Mouse (Mus musculus) heart, postnatal 0 days (tissue): ENCODE measurements around the gene Nqo2. TPM values are rescaled to one million over a fixed set of nuclear protein-coding genes. Genes with fewer than 3 reads are reported as not detected.

Source experiments
- ATAC-seq: fragments of 200-750 bp; cut with Nextera tagmentation; 2 replicates; pipeline ENCODE4 v1.8.0; 2017; ENCODE audit warnings: low read depth, moderate number of reproducible peaks, moderate library complexity; ENCODE audit not compliant: insufficient read depth
- DNase-seq: peaks from one replicate; pipeline ENCODE4 v3.0.0-alpha.2; 2016; ENCODE audit warnings: low spot score
- H3K27ac ChIP-seq: fragments of 300-500 bp; sonication (generic); 2 replicates; pipeline ENCODE4 v1.5.1; 2014; ENCODE audit warnings: low read depth, mild to moderate bottlenecking
- H3K27me3 ChIP-seq: fragments of 300-500 bp; sonication (generic); 2 replicates; pipeline ENCODE4 v1.6.1; 2014; ENCODE audit warnings: low read length, mixed read lengths; ENCODE audit not compliant: control insufficient read depth, insufficient read depth
- H3K36me3 ChIP-seq: fragments of 300-500 bp; sonication (generic); replicated peaks from 2 replicates; pipeline ENCODE4 v1.6.1; 2014; ENCODE audit warnings: low read length, mixed read lengths; ENCODE audit not compliant: control insufficient read depth, insufficient read depth
- H3K4me1 ChIP-seq: fragments of 300-500 bp; sonication (generic); 2 replicates; pipeline ENCODE4 v1.6.1; 2014; ENCODE audit warnings: antibody characterized with exemption; ENCODE audit not compliant: control insufficient read depth, insufficient read depth
- H3K4me2 ChIP-seq: fragments of 300-500 bp; sonication (generic); 2 replicates; pipeline ENCODE4 v1.6.1; 2014; ENCODE audit warnings: low read depth, mild to moderate bottlenecking, low read length, moderate library complexity
- H3K4me3 ChIP-seq: fragments of 300-500 bp; sonication (generic); 2 replicates; pipeline ENCODE4 v1.5.1; 2014; ENCODE audit warnings: low read depth, low read length
- H3K9ac ChIP-seq: fragments of 300-500 bp; sonication (generic); replicated peaks from 2 replicates; pipeline ENCODE4 v1.6.1; 2014; ENCODE audit warnings: low read depth, low read length, mixed read lengths
- H3K9me3 ChIP-seq: fragments of 300-500 bp; sonication (generic); replicated peaks from 2 replicates; pipeline ENCODE4 v1.6.1; 2016; ENCODE audit warnings: low read length; ENCODE audit not compliant: control insufficient read depth
- CTCF ChIP-seq: IDR thresholded peaks from 2 replicates; pipeline ENCODE4 v1.5.1; 2016; ENCODE audit warnings: antibody characterized with exemption, control low read depth, low read depth
- EP300 ChIP-seq: IDR thresholded peaks from 2 replicates; pipeline ENCODE4 v1.6.1; 2016; ENCODE audit warnings: antibody characterized with exemption, low read depth
- WGBS: fragments of 180-500 bp; shearing (Covaris S2); extraction: QIAGEN DNeasy Blood & Tissue Kit; methylation state at CpG from one replicate; pipeline ENCODE4 v1.1.7; 2014; 5-methylcytosine and 5-hydroxymethylcytosine counted together
- polyA plus RNA-seq: library from polyadenylated mRNA; unstranded; fragments of >200 nt; fragmentation: Nextera tagmentation; extraction: Ambion mirVana; gene quantifications from 2 replicates; pipeline ENCODE4 v1.2.1, GENCODE M21; 2015
- total RNA-seq: library from RNA; depleted of rRNA; stranded (reverse); fragments of >200 nt; gene quantifications from 2 replicates; pipeline ENCODE4 v1.2.3, GENCODE M21; 2014; ENCODE audit warnings: low replicate concordance

The Nqo2 gene
- total and polyA plus RNA-seq, 2 experiments from 2014 or later: 27.0 to 28.3 TPM

GRCm38 (mm10) chr13:34018521-34018920, 54.0 kb downstream of the Nqo2 start:
- Histone ChIP-seq H3K27ac (no peak overlapping the region), H3K27me3 (no peaks in the 10 kb centered on the region), H3K4me2 (no peak overlapping the region), H3K9ac (no peak overlapping the region), H3K9me3 (no peaks in the 10 kb centered on the region), H3K4me3 (no peak overlapping the region), H3K36me3 (peaks cover 85% of the 10 kb centered on the region), H3K4me1 (no peaks in the 10 kb centered on the region)
- no peak for ATAC-seq
- no peak for DNase-seq
- TF ChIP-seq EP300 (no peak), CTCF (no peak)
- WGBS: 85% methylated on average over 1 of the region's 1 CpGs

GRCm38 (mm10) chr13:34021998-34022397, 57.5 kb downstream of the Nqo2 start:
- Histone ChIP-seq H3K36me3 (peaks cover 59% of the 10 kb centered on the region), H3K9me3 (no peaks in the 10 kb centered on the region), H3K4me1 (no peaks in the 10 kb centered on the region), H3K4me2 (no peak overlapping the region), H3K27me3 (no peaks in the 10 kb centered on the region), H3K27ac (no peak overlapping the region), H3K4me3 (no peak overlapping the region), H3K9ac (no peak overlapping the region)
- no peak for DNase-seq
- 87% methylated on average over 2 of the region's 2 CpGs for WGBS
- no peak for TF ChIP-seq CTCF
- no peak for TF ChIP-seq EP300
- no peak for ATAC-seq

GRCm38 (mm10) chr13:34032041-34032440, 67.6 kb downstream of the Nqo2 start:
- H3K4me3 ChIP-seq: no peak overlapping the region
- DNase-seq (no peak), ATAC-seq (no peak)
- H3K36me3 ChIP-seq: peaks cover 59% of the 10 kb centered on the region
- TF ChIP-seq EP300 (no peak), CTCF (no peak)
- H3K4me2 ChIP-seq: no peak overlapping the region
- no peak overlapping the region for H3K9ac ChIP-seq
- no peaks in the 10 kb centered on the region for H3K4me1 ChIP-seq
- H3K27me3 ChIP-seq: no peaks in the 10 kb centered on the region
- WGBS: 69% methylated on average over 2 of the region's 2 CpGs
- H3K27ac ChIP-seq: no peak overlapping the region
- no peaks in the 10 kb centered on the region for H3K9me3 ChIP-seq

DNA sequence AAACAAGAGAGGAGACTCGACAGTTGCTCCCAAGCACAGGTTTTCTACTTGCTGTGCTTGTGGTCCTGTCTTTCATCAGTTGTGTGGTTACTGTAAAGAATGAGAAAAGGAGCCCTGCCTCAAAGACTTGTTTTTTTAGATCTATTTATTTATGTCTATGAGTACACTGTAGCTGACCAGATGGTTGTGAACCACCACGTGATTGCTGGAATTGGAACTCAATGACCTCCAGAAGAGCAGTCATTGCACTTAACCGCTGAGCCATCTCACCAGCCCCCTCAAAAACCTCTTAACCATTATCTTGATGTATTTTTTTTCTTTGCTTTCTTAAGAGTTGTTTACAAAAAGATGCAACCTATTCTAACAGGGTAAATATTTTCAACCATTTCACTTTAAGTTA, 70.9 kb downstream of the Nqo2 start:
- TF ChIP-seq CTCF: no peak
- no peak for TF ChIP-seq EP300
- DNase-seq (no peak), ATAC-seq (no peak)
- no peak overlapping the region for H3K4me3 ChIP-seq
- peaks cover 8% of the 10 kb centered on the region; the same call in 1 of the 2 replicates for H3K4me1 ChIP-seq
- H3K27me3 ChIP-seq: no peaks in the 10 kb centered on the region
- no peak overlapping the region for H3K4me2 ChIP-seq
- no peak overlapping the region for H3K27ac ChIP-seq
- WGBS: 77% methylated on average over 3 of the region's 3 CpGs
- H3K9ac ChIP-seq: no peak overlapping the region
- peaks cover 33% of the 10 kb centered on the region for H3K36me3 ChIP-seq
- H3K9me3 ChIP-seq: no peaks in the 10 kb centered on the region

DNA sequence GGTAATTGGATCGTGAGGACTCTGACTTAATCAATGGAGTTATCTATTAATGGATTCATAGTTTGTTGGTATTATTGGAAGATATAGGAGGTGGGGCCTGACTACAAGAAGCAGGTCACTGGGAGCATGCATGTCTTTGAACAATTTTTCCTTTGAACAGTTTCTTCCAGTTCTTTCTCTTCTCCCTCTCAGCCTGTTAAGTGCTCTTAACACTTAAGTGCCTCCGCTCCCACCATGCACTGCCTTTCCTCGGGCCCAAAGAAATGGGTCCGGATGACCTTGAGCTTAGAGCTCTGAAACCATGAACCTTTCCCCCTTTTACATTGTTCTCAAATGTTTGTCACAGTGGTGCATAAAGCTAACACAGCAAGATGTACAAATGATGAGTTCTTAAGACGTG, 72.2 kb downstream of the Nqo2 start:
- Histone ChIP-seq H3K27ac (peak overlapping the region; percentile 84; the same call in 1 of the 2 replicates), H3K9me3 (no peaks in the 10 kb centered on the region), H3K4me2 (no peak overlapping the region), H3K4me1 (peaks cover 8% of the 10 kb centered on the region; the same call in 1 of the 2 replicates), H3K4me3 (no peak overlapping the region), H3K36me3 (peaks cover 26% of the 10 kb centered on the region), H3K27me3 (no peaks in the 10 kb centered on the region), H3K9ac (no peak overlapping the region)
- ATAC-seq (no peak), DNase-seq (no peak)
- TF ChIP-seq CTCF (no peak), EP300 (no peak)
- WGBS: 65% methylated on average over 5 of the region's 5 CpGs
